Mouse (Mus musculus) CH12.LX (cell line): ENCODE measurements around the gene Spata9. TPM values are rescaled to one million over a fixed set of nuclear protein-coding genes. Genes with fewer than 3 reads are reported as not detected.

Experiments
- DNase-seq: peaks from one replicate; pipeline ENCODE4 v3.0.0-alpha.2; 2013; ENCODE audit errors: extremely low read depth
- H3K27ac ChIP-seq: 2 replicates; pipeline ENCODE4 v1.5.1; 2012; ENCODE audit warnings: low read depth, mild to moderate bottlenecking, control low read depth, moderate library complexity; ENCODE audit not compliant: insufficient read depth
- H3K27me3 ChIP-seq: replicated peaks from 2 replicates; pipeline ENCODE3; 2012; ENCODE audit warnings: inconsistent platforms
- H3K36me3 ChIP-seq, 2 experiments: replicated peaks in 1 of 2; 2 replicates each; pipeline versions ENCODE3 to v1.6.1; 2012; ENCODE audit warnings: inconsistent platforms in 1 of 2, low read length in 1 of 2, mild to moderate bottlenecking in 1 of 2, mixed read lengths in 1 of 2, moderate library complexity in 1 of 2; ENCODE audit not compliant: control insufficient read depth in 1 of 2, insufficient read depth in 1 of 2
- H3K4me1 ChIP-seq, 2 experiments: 2 replicates each; pipeline ENCODE4 v1.6.1; 2012; ENCODE audit warnings: inconsistent platforms in 1 of 2, moderate library complexity in 1 of 2; ENCODE audit not compliant: insufficient read depth in 2 of 2, control insufficient read depth in 1 of 2
- H3K4me2 ChIP-seq: 2 replicates; pipeline ENCODE4 v1.6.1; 2012; ENCODE audit warnings: low read depth, mild to moderate bottlenecking, control low read depth; ENCODE audit not compliant: poor library complexity, insufficient read depth, severe bottlenecking
- H3K4me3 ChIP-seq, 3 experiments: fragments of 150-350 bp in 1 of 3; sonication (generic) in 1 of 3; replicated peaks in 1 of 3; 2 replicates each; pipeline versions ENCODE3 to v1.5.1; 2011 to 2012; ENCODE audit warnings: low read depth in 2 of 3, low read length in 2 of 3, mild to moderate bottlenecking in 2 of 3, moderate library complexity in 2 of 3, control low read depth in 1 of 3, improper control_type of control experiment in 1 of 3, inconsistent platforms in 1 of 3, mixed read lengths in 1 of 3; ENCODE audit not compliant: poor library complexity in 1 of 3
- H3K79me2 ChIP-seq: replicated peaks from 2 replicates; pipeline ENCODE4 v1.6.1; 2012; ENCODE audit warnings: mild to moderate bottlenecking, moderate library complexity; ENCODE audit not compliant: control insufficient read depth, poor library complexity, insufficient read depth, severe bottlenecking; ENCODE audit errors: extremely low read depth
- H3K9ac ChIP-seq: 2 replicates; pipeline ENCODE4 v1.6.1; 2012; ENCODE audit warnings: low read depth, mild to moderate bottlenecking, control low read depth, moderate library complexity; ENCODE audit not compliant: insufficient read depth
- H3K9me3 ChIP-seq: replicated peaks from 2 replicates; pipeline ENCODE3; 2012; ENCODE audit warnings: low read length, inconsistent platforms, mixed read lengths
- CHD1 ChIP-seq: IDR thresholded peaks from 2 replicates; pipeline ENCODE4 v1.6.1; 2012; ENCODE audit warnings: low read depth, low read length, improper control_type of control experiment, inconsistent platforms
- CHD2 ChIP-seq: IDR thresholded peaks from 2 replicates; pipeline ENCODE4 v1.6.1; 2011; ENCODE audit warnings: low read length, improper control_type of control experiment
- E2F4 ChIP-seq: IDR thresholded peaks from 2 replicates; pipeline ENCODE4 v1.6.1; 2011; ENCODE audit warnings: low read depth, low read length, improper control_type of control experiment; ENCODE audit not compliant: insufficient replicate concordance
- GABPA ChIP-seq: IDR thresholded peaks from 2 replicates; pipeline ENCODE4 v1.6.1; 2012; ENCODE audit warnings: low read depth, low read length, improper control_type of control experiment, inconsistent platforms; ENCODE audit not compliant: insufficient replicate concordance
- IRF4 ChIP-seq: IDR thresholded peaks from 2 replicates; pipeline ENCODE4 v1.6.1; 2014; ENCODE audit warnings: low read depth, mild to moderate bottlenecking, inconsistent platforms, low read length, improper control_type of control experiment
- JUN ChIP-seq: IDR thresholded peaks from 2 replicates; pipeline ENCODE4 v1.6.1; 2011; ENCODE audit warnings: low read depth, mild to moderate bottlenecking, low read length, improper control_type of control experiment, moderate library complexity; ENCODE audit not compliant: insufficient read depth
- JUND ChIP-seq: conservative IDR thresholded peaks from 2 replicates; pipeline ENCODE4 v1.6.1; 2011; ENCODE audit warnings: low read depth, low read length, improper control_type of control experiment
- MAX ChIP-seq: IDR thresholded peaks from 2 replicates; pipeline ENCODE4 v1.6.1; 2011; ENCODE audit warnings: low read length, improper control_type of control experiment
- MXI1 ChIP-seq: IDR thresholded peaks from 2 replicates; pipeline ENCODE4 v1.6.1; 2011; ENCODE audit warnings: mild to moderate bottlenecking, low read depth, low read length, improper control_type of control experiment
- NRF1 ChIP-seq: IDR thresholded peaks from 2 replicates; pipeline ENCODE4 v1.6.1; 2014; ENCODE audit warnings: low read depth, mild to moderate bottlenecking, inconsistent platforms, low read length, improper control_type of control experiment, moderate library complexity
- RCOR1 ChIP-seq: conservative IDR thresholded peaks from 2 replicates; pipeline ENCODE4 v1.6.1; 2012; ENCODE audit warnings: low read depth, mild to moderate bottlenecking, inconsistent platforms, low read length, improper control_type of control experiment
- SIN3A ChIP-seq: IDR thresholded peaks from 2 replicates; pipeline ENCODE4 v1.6.1; 2012; ENCODE audit warnings: low read length, improper control_type of control experiment, inconsistent platforms
- TCF12 ChIP-seq: IDR thresholded peaks from 2 replicates; pipeline ENCODE4 v1.6.1; 2014; ENCODE audit warnings: low read depth, mild to moderate bottlenecking, inconsistent platforms, low read length, improper control_type of control experiment
- UBTF ChIP-seq: IDR thresholded peaks from 2 replicates; pipeline ENCODE4 v1.6.1; 2012; ENCODE audit warnings: low read depth, mild to moderate bottlenecking, inconsistent platforms, low read length, improper control_type of control experiment, moderate library complexity
- USF1 ChIP-seq: IDR thresholded peaks from 2 replicates; pipeline ENCODE4 v1.6.1; 2014; ENCODE audit warnings: low read depth, mild to moderate bottlenecking, inconsistent platforms, low read length, improper control_type of control experiment
- ZKSCAN1 ChIP-seq: IDR thresholded peaks from 2 replicates; pipeline ENCODE4 v1.6.1; 2012; ENCODE audit warnings: low read depth, inconsistent platforms, low read length, improper control_type of control experiment, borderline replicate concordance
- ZNF384 ChIP-seq: IDR thresholded peaks from 2 replicates; pipeline ENCODE4 v1.6.1; 2012; ENCODE audit warnings: low read depth, low read length, improper control_type of control experiment, inconsistent platforms
- dilution Hi-C: fragments of 300-500 bp; cut with MboI; formaldehyde crosslinking; loops from 2 replicates; pipeline ENCODE4 v1.14.3; 2020; ENCODE audit warnings: low sequenced_read_pairs; ENCODE audit not compliant: extremely low pct_unique_long_range_greater_than_20kb, extremely low pct_ligation_motif_present
- in situ Hi-C: fragments of 300-500 bp; cut with MboI; formaldehyde crosslinking; loops from 3 replicates; pipeline ENCODE4 v1.14.3; 2019; ENCODE audit warnings: low sequenced_read_pairs, low pct_ligation_motif_present, low pct_unique_long_range_greater_than_20kb, mixed read lengths
- polyA plus RNA-seq: library from polyadenylated mRNA; unstranded; fragments of >175 nt; gene quantifications from 2 replicates; pipeline ENCODE4 v1.2.1, GENCODE M21; 2012; ENCODE audit warnings: low read depth; ENCODE audit not compliant: insufficient read length
- total RNA-seq, 2 experiments: library from RNA; depleted of rRNA; stranded (reverse); fragments of 300-350 nt in 1 of 2; fragments of >200 nt in 1 of 2; gene quantifications; 2 replicates each; pipeline ENCODE4 v1.2.3; 2012 to 2014

The Spata9 gene
- total and polyA plus RNA-seq, 3 experiments, result 0.36 TPM; not detected in 2

GRCm38 (mm10) chr13:75931073-75931472, 35.9 kb upstream of the Spata9 start:
- Histone ChIP-seq H3K4me3 (no peak overlapping the region), H3K4me2 (no peak overlapping the region), H3K27me3 (no peaks in the 10 kb centered on the region), H3K9ac (no peak overlapping the region), H3K4me1 (no peaks in the 10 kb centered on the region), H3K79me2 (no peaks in the 10 kb centered on the region), H3K27ac (no peak overlapping the region), H3K9me3 (no peaks in the 10 kb centered on the region), H3K36me3 (no peaks in the 10 kb centered on the region)
- dilution Hi-C loops (no loop called here), in situ Hi-C loops (no loop called here)
- no peak for TF ChIP-seq SIN3A
- TF ChIP-seq ZKSCAN1, result no peak
- no peak for TF ChIP-seq NRF1
- TF ChIP-seq IRF4, result no peak
- DNase-seq, result no peak

DNA sequence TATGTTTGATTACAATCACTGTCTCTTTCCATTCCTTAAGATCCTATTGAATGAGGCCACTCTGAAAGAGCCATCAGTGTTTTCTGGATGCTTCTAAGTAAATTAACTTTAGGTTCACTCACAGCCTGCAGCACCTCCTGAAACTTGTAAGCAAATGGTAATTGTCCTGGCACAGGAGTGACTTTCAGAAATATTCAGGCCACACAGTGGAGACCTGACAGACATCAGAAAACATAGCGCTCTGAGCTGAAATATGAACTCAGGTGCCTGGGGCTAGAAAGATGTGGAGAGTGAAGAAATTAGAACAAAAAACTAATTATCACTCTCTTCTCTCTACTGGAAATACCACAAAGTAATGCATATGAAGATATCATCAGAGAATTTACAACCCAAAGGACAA, 33.7 kb upstream of the Spata9 start:
- no peak for DNase-seq
- Histone ChIP-seq H3K4me3 (no peak overlapping the region), H3K27me3 (no peaks in the 10 kb centered on the region), H3K36me3 (no peaks in the 10 kb centered on the region), H3K4me1 (no peaks in the 10 kb centered on the region), H3K9me3 (no peaks in the 10 kb centered on the region), H3K27ac (no peak overlapping the region), H3K79me2 (no peaks in the 10 kb centered on the region), H3K4me2 (no peak overlapping the region), H3K9ac (no peak overlapping the region)
- dilution Hi-C loops (no loop called here), in situ Hi-C loops (no loop called here)
- TF ChIP-seq UBTF (no peak), MAX (no peak), ZNF384 (no peak), E2F4 (no peak), TCF12 (no peak), GABPA (no peak), RCOR1 (no peak)

- no peak for DNase-seq
- in situ Hi-C loops, result no loop called here
- Histone ChIP-seq H3K79me2 (no peaks in the 10 kb centered on the region), H3K36me3 (no peaks in the 10 kb centered on the region), H3K9ac (no peak overlapping the region), H3K27me3 (peaks cover 1% of the 10 kb centered on the region), H3K9me3 (peaks cover 4% of the 10 kb centered on the region), H3K4me2 (no peak overlapping the region), H3K27ac (no peak overlapping the region), H3K4me3 (no peak overlapping the region), H3K4me1 (no peaks in the 10 kb centered on the region)
- TF ChIP-seq TCF12, result no peak
- TF ChIP-seq UBTF, result no peak
- no peak for TF ChIP-seq JUND
- no peak for TF ChIP-seq CHD2
- TF ChIP-seq ZNF384, result no peak
- TF ChIP-seq CHD1, result no peak
- no peak for TF ChIP-seq MAX
- TF ChIP-seq MXI1, result no peak
- no peak for TF ChIP-seq USF1
- TF ChIP-seq JUN, result no peak
- dilution Hi-C loops, result no loop called here
Observed at GRCm38 (mm10) chr13:75938866-75939265, 28.1 kb upstream of the Spata9 start.
